Mouse (Mus musculus): ENCODE measurements around the gene Prdm4.

Prdm4 gene

GRCm38 (mm10) chr10:85916498-85917309 is at the start of gene Prdm4:
TSS of gene Prdm4 (minus strand) at chr10:85917142.
- peak; percentile 97 for DNase-seq (ENCODE audit: low spot score)

- DNase-seq (ENCODE audit: low spot score): no peak
Observed at GRCm38 (mm10) chr10:85966476-85966875, 49.5 kb upstream of the Prdm4 start.

GRCm38 (mm10) chr10:85964316-85964715 is 47.4 kb upstream of the Prdm4 start:
- no peak for DNase-seq (ENCODE audit: low spot score)

- no peak for DNase-seq (ENCODE audit: low spot score)
Observed at GRCm38 (mm10) chr10:85962897-85963296, 46.0 kb upstream of the Prdm4 start.

GRCm38 (mm10) chr10:85957464-85957950 is 40.6 kb upstream of the Prdm4 start, which contains the start of gene Rtcb:
TSS of gene Rtcb (minus strand) at chr10:85957823.
- peak; percentile 93 for DNase-seq (ENCODE audit: low spot score)

GRCm38 (mm10) chr10:85956871-85957419 is 40.0 kb upstream of the Prdm4 start:
- DNase-seq (ENCODE audit: low spot score): no peak

GRCm38 (mm10) chr10:85954429-85954828 is 37.5 kb upstream of the Prdm4 start:
- no peak for DNase-seq (ENCODE audit: low spot score)

- no peak for DNase-seq (ENCODE audit: low spot score)
Observed at GRCm38 (mm10) chr10:85953401-85953800, 36.5 kb upstream of the Prdm4 start.

- no peak for DNase-seq (ENCODE audit: low spot score)
Observed at GRCm38 (mm10) chr10:85951765-85952443, 35.0 kb upstream of the Prdm4 start.

- no peak for DNase-seq (ENCODE audit: low spot score)
Observed at GRCm38 (mm10) chr10:85948483-85949196, 31.7 kb upstream of the Prdm4 start.

GRCm38 (mm10) chr10:85936280-85936965 is 19.5 kb upstream of the Prdm4 start:
- no peak for DNase-seq (ENCODE audit: low spot score)

- DNase-seq (ENCODE audit: low spot score): no peak
Observed at GRCm38 (mm10) chr10:85929962-85930361, 13.0 kb upstream of the Prdm4 start.

GRCm38 (mm10) chr10:85929208-85929591 is 12.3 kb upstream of the Prdm4 start:
- DNase-seq (ENCODE audit: low spot score): no peak

- peak; percentile 59 for DNase-seq (ENCODE audit: low spot score)
Observed at GRCm38 (mm10) chr10:85928499-85929207, 11.7 kb upstream of the Prdm4 start.

GRCm38 (mm10) chr10:85927676-85928445 is 10.9 kb upstream of the Prdm4 start, which contains the start of gene Ascl4:
TSS of gene Ascl4 (plus strand) at chr10:85927681.
- DNase-seq (ENCODE audit: low spot score): no peak

- no peak for DNase-seq (ENCODE audit: low spot score)
Observed at GRCm38 (mm10) chr10:85879886-85880486, 37.0 kb downstream of the Prdm4 start.

GRCm38 (mm10) chr10:85875812-85876211 is 41.1 kb downstream of the Prdm4 start:
- DNase-seq (ENCODE audit: low spot score): no peak

- no peak for DNase-seq (ENCODE audit: low spot score)
Observed at GRCm38 (mm10) chr10:85873861-85874544, 42.9 kb downstream of the Prdm4 start.

GRCm38 (mm10) chr10:85872479-85872773 is 44.5 kb downstream of the Prdm4 start:
- no peak for DNase-seq (ENCODE audit: low spot score)

Data from yolk sac, embryonic 10.5 days (tissue).